Mouse (Mus musculus) kidney, embryonic 16.5 days (tissue): ENCODE data around the gene Thbs4. TPM values are rescaled to one million over a fixed set of nuclear protein-coding genes. Genes with fewer than 3 reads are reported as not detected.

ENCODE experiments used
- ATAC-seq: fragments of 200-750 bp; cut with Nextera tagmentation; 2 replicates; pipeline ENCODE4 v1.8.0; 2017; ENCODE audit warnings: moderate TSS enrichment; ENCODE audit not compliant: low FRiP score, low TSS enrichment
- H3K27ac ChIP-seq: fragments of 300-500 bp; sonication (generic); 2 replicates; pipeline ENCODE4 v1.5.1; 2014; ENCODE audit warnings: low read length
- H3K27me3 ChIP-seq: fragments of 300-500 bp; sonication (generic); 2 replicates; pipeline ENCODE4 v1.6.1; 2014; ENCODE audit warnings: low read length, control low read depth, mixed read lengths; ENCODE audit not compliant: insufficient read depth
- H3K36me3 ChIP-seq: fragments of 300-500 bp; sonication (generic); 2 replicates; pipeline ENCODE4 v1.6.1; 2014; ENCODE audit warnings: low read length, control low read depth, mixed read lengths; ENCODE audit not compliant: insufficient read depth
- H3K4me1 ChIP-seq: fragments of 300-500 bp; sonication (generic); 2 replicates; pipeline ENCODE4 v1.6.1; 2014; ENCODE audit warnings: low read length, control low read depth, mixed read lengths; ENCODE audit not compliant: insufficient read depth
- H3K4me2 ChIP-seq: fragments of 300-500 bp; sonication (generic); replicated peaks from 2 replicates; pipeline ENCODE4 v1.6.1; 2014; ENCODE audit warnings: low read depth, low read length
- H3K4me3 ChIP-seq: fragments of 300-500 bp; sonication (generic); 2 replicates; pipeline ENCODE4 v1.5.1; 2014; ENCODE audit warnings: mild to moderate bottlenecking, low read length
- H3K9ac ChIP-seq: fragments of 300-500 bp; sonication (generic); replicated peaks from 2 replicates; pipeline ENCODE4 v1.6.1; 2014; ENCODE audit warnings: low read length
- H3K9me3 ChIP-seq: fragments of 300-500 bp; sonication (generic); 2 replicates; pipeline ENCODE4 v1.6.1; 2016; ENCODE audit warnings: low read length, control low read depth
- WGBS: fragments of 180-500 bp; shearing (Covaris S2); extraction: QIAGEN DNeasy Blood & Tissue Kit; methylation state at CpG from one replicate; pipeline ENCODE4 v1.1.7; 2014; 5-methylcytosine and 5-hydroxymethylcytosine counted together
- polyA plus RNA-seq: library from polyadenylated mRNA; unstranded; fragments of >200 nt; fragmentation: Nextera tagmentation; extraction: Ambion mirVana; gene quantifications from 2 replicates; pipeline ENCODE4 v1.2.1, GENCODE M21; 2015

Gene Thbs4
- polyA plus RNA-seq, 1 experiment from 2014 or later: 2.1 TPM

GRCm38 (mm10) chr13:92708466-92708865, 86.2 kb downstream of the Thbs4 start:
- Histone ChIP-seq H3K9ac (no peak overlapping the region), H3K27ac (no peak overlapping the region), H3K27me3 (no peaks in the 10 kb centered on the region), H3K4me1 (no peaks in the 10 kb centered on the region), H3K36me3 (peaks cover 16% of the 10 kb centered on the region), H3K9me3 (no peaks in the 10 kb centered on the region), H3K4me3 (no peak overlapping the region), H3K4me2 (no peak overlapping the region)
- 93% methylated on average over 1 of the region's 1 CpGs for WGBS
- ATAC-seq: no peak

GRCm38 (mm10) chr13:92707941-92708340, 86.7 kb downstream of the Thbs4 start:
- no peak overlapping the region for H3K27ac ChIP-seq
- no peak overlapping the region for H3K9ac ChIP-seq
- no peak for ATAC-seq
- peaks cover 16% of the 10 kb centered on the region for H3K36me3 ChIP-seq
- H3K4me3 ChIP-seq: no peak overlapping the region
- H3K4me1 ChIP-seq: no peaks in the 10 kb centered on the region
- 82% methylated on average over 2 of the region's 2 CpGs for WGBS
- H3K9me3 ChIP-seq: no peaks in the 10 kb centered on the region
- no peaks in the 10 kb centered on the region for H3K27me3 ChIP-seq
- H3K4me2 ChIP-seq: no peak overlapping the region

DNA sequence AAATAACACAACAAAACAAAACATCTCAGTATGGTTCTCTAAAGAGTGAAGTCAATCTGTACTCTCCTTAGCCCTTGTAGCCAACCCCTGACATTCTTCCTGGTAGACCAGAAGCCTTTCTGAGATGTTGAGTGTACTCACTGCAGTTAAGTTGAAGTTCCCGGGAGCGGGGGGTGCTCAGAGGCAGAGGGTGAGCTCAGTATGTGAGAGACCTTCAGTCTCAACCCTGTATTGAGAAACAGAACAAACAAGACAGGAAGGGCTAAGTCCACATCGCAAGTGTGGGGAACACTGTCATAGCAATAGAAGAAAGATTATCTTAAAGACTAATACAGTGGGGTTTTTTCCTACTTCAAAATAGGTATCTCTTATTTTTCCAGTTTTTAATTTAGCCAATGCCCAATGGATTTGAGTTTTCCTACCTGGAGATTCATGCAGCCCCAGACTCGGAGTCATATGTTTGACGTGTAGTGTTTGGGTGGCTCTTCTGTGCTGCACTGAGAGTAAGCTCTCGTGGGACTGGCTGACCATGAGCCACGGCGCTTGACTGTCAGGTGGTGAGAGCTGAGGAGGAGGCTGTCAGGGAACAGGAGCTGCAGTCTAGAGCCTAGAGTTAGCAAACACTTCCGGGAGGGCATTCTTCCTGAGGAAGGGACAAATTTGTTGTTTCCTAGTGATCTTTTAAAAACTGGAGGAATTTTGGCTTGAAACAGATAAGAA, 88.1 kb downstream of the Thbs4 start:
- Histone ChIP-seq H3K4me1 (no peaks in the 10 kb centered on the region), H3K9me3 (no peaks in the 10 kb centered on the region), H3K27me3 (no peaks in the 10 kb centered on the region), H3K4me3 (no peak overlapping the region), H3K36me3 (peaks cover 16% of the 10 kb centered on the region), H3K4me2 (no peak overlapping the region), H3K9ac (no peak overlapping the region), H3K27ac (no peak overlapping the region)
- no peak for ATAC-seq
- WGBS: 88% methylated on average over 9 of the region's 9 CpGs

GRCm38 (mm10) chr13:92705016-92705535, 89.5 kb downstream of the Thbs4 start:
- WGBS: 95% methylated on average over 7 of the region's 7 CpGs
- no peak for ATAC-seq
- no peak overlapping the region for H3K27ac ChIP-seq

GRCm38 (mm10) chr13:92704189-92704588, 90.4 kb downstream of the Thbs4 start:
- ATAC-seq: 0 out of 2 replicates have a peak, but pooled peaks have one; percentile 24
- WGBS: 47% methylated on average over 7 of the region's 7 CpGs

More at GRCm38 (mm10) chr13:92705016-92705535, 89.5 kb downstream of the Thbs4 start:
- Histone ChIP-seq H3K4me3 (no peak overlapping the region), H3K27me3 (no peaks in the 10 kb centered on the region), H3K4me2 (no peak overlapping the region), H3K36me3 (peaks cover 16% of the 10 kb centered on the region), H3K9ac (no peak overlapping the region), H3K9me3 (no peaks in the 10 kb centered on the region), H3K4me1 (peaks cover 3% of the 10 kb centered on the region; the same call in 1 of the 2 replicates)

GRCm38 (mm10) chr13:92703241-92704027, 91.2 kb downstream of the Thbs4 start:
- Histone ChIP-seq H3K4me3 (no peak overlapping the region), H3K27ac (no peak overlapping the region), H3K9me3 (no peaks in the 10 kb centered on the region), H3K4me1 (peaks cover 4% of the 10 kb centered on the region; the same call in 1 of the 2 replicates), H3K9ac (no peak overlapping the region), H3K4me2 (no peak overlapping the region), H3K27me3 (no peaks in the 10 kb centered on the region), H3K36me3 (peaks cover 12% of the 10 kb centered on the region)
- no peak for ATAC-seq
- 66% methylated on average over 8 of the region's 8 CpGs for WGBS

More at GRCm38 (mm10) chr13:92704189-92704588, 90.4 kb downstream of the Thbs4 start:
- Histone ChIP-seq H3K4me3 (no peak overlapping the region), H3K4me2 (no peak overlapping the region), H3K9me3 (no peaks in the 10 kb centered on the region), H3K36me3 (peaks cover 16% of the 10 kb centered on the region), H3K9ac (no peak overlapping the region), H3K27me3 (no peaks in the 10 kb centered on the region), H3K27ac (no peak overlapping the region), H3K4me1 (peaks cover 4% of the 10 kb centered on the region; the same call in 1 of the 2 replicates)

DNA sequence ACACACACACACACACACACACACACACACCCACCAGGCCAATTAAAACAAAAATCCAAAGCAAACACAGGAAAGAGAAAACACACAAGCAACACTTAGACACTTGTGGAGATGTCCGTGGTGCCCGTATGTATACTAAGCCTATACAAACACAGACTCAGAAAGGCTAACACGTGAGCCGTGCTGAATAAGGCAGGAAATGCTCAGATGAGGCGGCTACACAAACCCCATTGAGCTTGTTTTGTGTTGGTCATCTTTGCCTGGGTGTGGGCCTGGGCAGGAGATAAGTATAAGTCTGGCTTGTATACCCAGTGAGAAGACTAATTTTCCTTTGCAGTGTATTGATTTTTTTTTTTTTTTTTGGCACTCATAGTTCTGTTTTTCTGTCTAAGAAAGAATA, 92.6 kb downstream of the Thbs4 start:
- Histone ChIP-seq H3K9me3 (no peaks in the 10 kb centered on the region), H3K27me3 (no peaks in the 10 kb centered on the region), H3K36me3 (peaks cover 5% of the 10 kb centered on the region), H3K4me2 (no peak overlapping the region), H3K4me1 (peaks cover 4% of the 10 kb centered on the region; the same call in 1 of the 2 replicates), H3K27ac (no peak overlapping the region), H3K4me3 (no peak overlapping the region), H3K9ac (no peak overlapping the region)
- ATAC-seq: no peak
- WGBS: 78% methylated on average over 5 of the region's 5 CpGs

Other genes starting within 250 kb of the Thbs4 start
- not detected in 2 replicates for gene Spz1, start 218.6 kb downstream of the Thbs4 start, polyA plus RNA-seq
- 19.7 and 20.1 TPM in 2 replicates for gene Serinc5, start 183.7 kb downstream of the Thbs4 start, polyA plus RNA-seq
- gene Mtx3, start 49.9 kb upstream of the Thbs4 start, polyA plus RNA-seq: 3.4 and 4.2 TPM in 2 replicates